Mouse (Mus musculus): ENCODE results near the gene Olfr569. TPM values are rescaled to one million over a fixed set of nuclear protein-coding genes. Genes with fewer than 3 reads are reported as not detected.

Olfr569 gene
- polyA plus RNA-seq (2017; shearing (Covaris generic)): not detected

DNA sequence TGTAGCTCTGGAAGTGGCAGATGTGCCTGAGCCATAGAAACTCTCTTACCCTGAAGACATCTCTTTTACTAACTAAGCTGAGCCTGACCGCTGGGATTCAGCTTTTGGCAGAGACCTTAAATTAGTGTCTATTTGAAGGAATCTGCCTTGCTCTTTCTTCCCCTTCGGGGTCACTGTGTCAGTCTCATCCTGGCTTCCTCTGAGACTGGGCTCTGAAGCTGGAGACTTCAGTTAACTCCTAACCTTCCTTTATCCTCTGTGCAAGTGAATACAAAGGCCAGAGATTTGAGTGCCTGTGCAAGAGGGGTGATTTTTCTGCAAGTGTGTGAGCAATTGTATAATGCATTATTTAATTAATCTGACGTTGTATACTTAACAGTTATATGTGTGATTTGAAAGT, at the start of gene Olfr569:
Olfr569 (minus strand) TSS at position 101 of the 400 bp plus-strand sequence.

DNA sequence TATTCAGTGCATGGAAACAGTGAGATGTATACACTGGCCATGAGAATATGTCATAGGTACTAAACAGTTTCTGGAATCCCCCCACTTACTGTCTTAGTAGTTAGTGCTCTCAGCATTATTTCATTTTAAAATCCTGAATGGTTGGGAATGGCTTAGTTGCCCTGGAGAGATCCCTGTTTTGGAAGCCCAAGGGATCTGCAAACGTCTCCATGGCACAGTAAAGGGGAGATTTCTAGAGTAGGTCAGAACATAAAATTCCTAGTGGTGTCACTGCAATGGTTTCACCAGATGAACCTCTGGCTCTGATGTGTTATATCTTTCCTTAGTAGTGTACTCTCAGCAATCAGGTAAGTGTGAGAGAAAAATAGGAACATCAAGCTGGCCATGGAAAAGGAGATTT, 33.4 kb upstream of the Olfr569 start, which contains the start of gene Olfr572:
Olfr572 (plus strand) TSS at position 301 of the 400 bp plus-strand sequence.

DNA sequence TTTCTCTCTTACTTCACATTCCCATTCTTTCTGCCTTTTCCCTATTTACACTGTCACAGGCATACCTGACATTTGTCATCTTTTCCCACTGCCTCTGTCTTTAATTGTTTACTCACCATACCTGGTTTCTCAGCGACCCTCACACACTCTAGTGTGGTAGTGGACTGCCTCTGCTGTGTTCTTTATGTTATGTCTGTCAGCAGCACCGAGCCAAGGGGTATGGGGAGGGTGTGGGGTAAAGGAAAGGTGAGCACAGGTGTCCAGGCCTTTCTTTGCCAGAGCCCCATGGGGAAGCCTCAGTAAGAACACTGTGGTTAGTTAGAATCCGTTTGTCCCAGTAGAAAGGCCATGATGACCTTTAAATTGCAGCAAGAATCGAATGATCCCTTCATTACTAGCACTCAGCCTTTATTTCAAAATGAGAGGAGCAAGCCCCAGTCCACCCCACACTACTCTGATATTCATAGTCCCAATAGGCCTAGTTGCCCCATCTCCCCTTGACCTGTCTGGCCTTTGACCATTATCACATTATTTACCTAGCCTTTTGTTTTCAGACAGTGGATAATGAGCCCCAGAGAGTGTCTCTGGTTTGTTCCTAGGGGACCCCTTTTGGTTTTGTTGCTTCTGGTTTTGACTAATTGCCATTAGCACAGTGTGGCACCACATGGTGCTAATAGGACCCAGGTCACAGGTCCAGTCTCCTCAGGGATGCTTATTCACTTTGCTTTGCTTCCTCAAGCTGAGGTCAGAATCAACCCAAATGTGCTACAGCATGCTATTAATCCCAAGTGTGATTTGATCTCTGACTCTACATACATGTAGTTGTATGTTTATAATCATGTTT, 26.6 kb upstream of the Olfr569 start, which contains the start of gene Olfr571:
Olfr571 (minus strand) TSS at position 505 of the 844 bp plus-strand sequence.

DNA sequence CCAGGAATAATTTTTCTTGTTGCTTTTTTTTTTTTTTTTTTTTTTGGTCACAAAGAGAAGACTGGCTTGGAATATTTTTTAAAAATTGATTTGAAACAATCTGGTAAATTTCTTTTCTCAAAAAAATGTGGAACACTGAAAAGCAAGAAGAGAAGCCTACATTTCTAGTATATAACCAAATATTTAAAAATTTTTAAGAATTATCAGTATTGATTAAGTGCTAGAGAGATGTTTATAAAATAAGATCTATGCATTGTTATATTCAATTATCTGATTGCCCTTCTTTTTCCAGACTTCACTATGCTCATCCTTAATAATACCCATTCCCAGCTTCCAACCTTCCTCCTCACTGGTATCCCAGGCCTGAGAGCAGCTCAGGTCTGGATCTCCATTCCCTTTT, 13.9 kb downstream of the Olfr569 start, which contains the start of gene Olfr568:
Olfr568 (plus strand) TSS at position 301 of the 400 bp plus-strand sequence.

DNA sequence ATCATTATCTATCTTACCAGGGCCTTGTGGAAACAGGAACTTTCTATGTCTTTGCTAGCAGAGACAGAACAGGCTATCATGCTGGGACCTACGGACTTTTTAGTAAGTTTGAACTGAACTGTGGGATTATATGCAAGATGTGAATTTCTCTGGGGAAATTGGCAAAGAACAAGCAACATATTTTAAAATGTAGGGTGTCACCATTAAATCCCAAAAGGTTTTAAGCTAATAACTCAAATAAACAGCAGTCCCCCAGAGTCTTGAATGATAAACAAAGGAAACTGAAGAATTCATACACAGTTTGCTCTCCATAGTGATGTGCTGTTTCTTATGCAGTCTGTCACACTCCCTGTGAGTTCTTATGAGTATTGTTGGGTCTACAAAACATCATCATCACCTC, 32.0 kb downstream of the Olfr569 start, which contains the start of gene Olfr566:
Olfr566 (minus strand) TSS at position 101 of the 400 bp plus-strand sequence.

Other genes with a start within 250 kb of the Olfr569 start
- gene Olfr555, start 232.1 kb downstream of the Olfr569 start, polyA plus RNA-seq (2017; shearing (Covaris generic)): not detected
- gene Olfr556, start 226.0 kb downstream of the Olfr569 start, polyA plus RNA-seq (2017; shearing (Covaris generic)): not detected
- 10.0 TPM for gene Trim68, start 203.6 kb downstream of the Olfr569 start, polyA plus RNA-seq (2017; shearing (Covaris generic))
- gene Olfr557, start 195.0 kb downstream of the Olfr569 start, polyA plus RNA-seq (2017; shearing (Covaris generic)): not detected
- not detected for gene Olfr558, start 188.7 kb downstream of the Olfr569 start, polyA plus RNA-seq (2017; shearing (Covaris generic))
- gene Olfr33, start 171.8 kb downstream of the Olfr569 start, polyA plus RNA-seq (2017; shearing (Covaris generic)): not detected
- gene Olfr559, start 163.4 kb downstream of the Olfr569 start, polyA plus RNA-seq (2017; shearing (Covaris generic)): not detected
- gene Olfr560, start 131.5 kb downstream of the Olfr569 start, polyA plus RNA-seq (2017; shearing (Covaris generic)): not detected
- gene Olfr78, start 131.4 kb downstream of the Olfr569 start, polyA plus RNA-seq (2017; shearing (Covaris generic)): not detected
- gene Olfr561, start 119.7 kb downstream of the Olfr569 start, polyA plus RNA-seq (2017; shearing (Covaris generic)): not detected
- not detected for gene Olfr564, start 87.4 kb downstream of the Olfr569 start, polyA plus RNA-seq (2017; shearing (Covaris generic))
- gene Olfr566, start 32.1 kb downstream of the Olfr569 start, polyA plus RNA-seq (2017; shearing (Covaris generic)): not detected
- 0.37 TPM for gene Olfr568, start 13.8 kb downstream of the Olfr569 start, polyA plus RNA-seq (2017; shearing (Covaris generic))
- gene Olfr570, start 3.7 kb upstream of the Olfr569 start, polyA plus RNA-seq (2017; shearing (Covaris generic)): not detected
- gene Olfr571, start 26.7 kb upstream of the Olfr569 start, polyA plus RNA-seq (2017; shearing (Covaris generic)): not detected
- not detected for gene Olfr572, start 33.5 kb upstream of the Olfr569 start, polyA plus RNA-seq (2017; shearing (Covaris generic))
- 0.66 TPM for gene Olfr573-ps1, start 51.7 kb upstream of the Olfr569 start, polyA plus RNA-seq (2017; shearing (Covaris generic))
- not detected for gene Olfr574, start 57.6 kb upstream of the Olfr569 start, polyA plus RNA-seq (2017; shearing (Covaris generic))
- gene Olfr575, start 67.9 kb upstream of the Olfr569 start, polyA plus RNA-seq (2017; shearing (Covaris generic)): not detected
- gene Olfr576, start 71.8 kb upstream of the Olfr569 start, polyA plus RNA-seq (2017; shearing (Covaris generic)): not detected
- gene Olfr577, start 85.1 kb upstream of the Olfr569 start, polyA plus RNA-seq (2017; shearing (Covaris generic)): not detected
- not detected for gene Olfr578, start 98.4 kb upstream of the Olfr569 start, polyA plus RNA-seq (2017; shearing (Covaris generic))
- gene Olfr582, start 147.1 kb upstream of the Olfr569 start, polyA plus RNA-seq (2017; shearing (Covaris generic)): not detected
- not detected for gene Olfr583, start 160.4 kb upstream of the Olfr569 start, polyA plus RNA-seq (2017; shearing (Covaris generic))
- gene Olfr584, start 191.0 kb upstream of the Olfr569 start, polyA plus RNA-seq (2017; shearing (Covaris generic)): not detected
- not detected for gene Olfr585, start 206.8 kb upstream of the Olfr569 start, polyA plus RNA-seq (2017; shearing (Covaris generic))
- not detected for gene Olfr586, start 234.8 kb upstream of the Olfr569 start, polyA plus RNA-seq (2017; shearing (Covaris generic))
- gene Olfr588-ps1, start 250.0 kb upstream of the Olfr569 start, polyA plus RNA-seq (2017; shearing (Covaris generic)): 0.12 TPM